Mouse (Mus musculus): ENCODE data around the gene Zfp84. TPM values are rescaled to one million over a fixed set of nuclear protein-coding genes. Genes with fewer than 3 reads are reported as not detected.

Gene Zfp84
- total and polyA plus RNA-seq, 3 experiments = 4.7 to 8.1 TPM; not detected in 1

DNA sequence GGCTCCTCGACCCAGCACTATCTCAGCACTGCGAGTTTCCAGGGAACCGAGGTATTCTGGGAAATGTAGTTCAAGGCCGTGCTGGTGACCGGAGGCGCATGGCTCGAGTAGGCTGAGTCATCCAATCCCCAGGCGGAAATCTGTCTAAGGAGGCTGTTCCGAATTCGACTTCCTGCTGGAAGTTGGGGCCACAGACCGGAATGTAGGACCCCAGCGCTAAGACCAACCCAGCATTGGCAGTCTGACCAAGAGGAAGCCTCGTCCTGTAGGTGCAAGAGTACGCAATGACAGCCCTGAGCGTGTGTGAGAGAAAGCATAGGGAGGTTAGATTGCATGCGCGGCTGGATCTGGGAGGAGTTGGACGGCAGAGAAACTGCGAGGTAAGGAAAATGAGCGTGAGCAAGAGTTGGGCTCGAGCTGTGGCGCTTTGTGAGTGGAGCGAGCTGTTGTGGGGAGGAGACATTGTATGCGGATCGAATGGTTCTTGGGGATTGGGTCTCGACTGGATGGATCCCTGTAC is 47.6 kb downstream of the Zfp84 start, which contains the start of gene Zfp790 (continued):
- no peak for TF ChIP-seq MAFK (IDR thresholded peaks at IDR 0.05; ENCODE audit: borderline replicate concordance, low read depth, low read length)
- peak; percentile 51; the same call in 1 of the 2 replicates for TF ChIP-seq NRF1 (IDR thresholded peaks at IDR 0.05; ENCODE audit: insufficient read depth, low read depth, low read length, poor library complexity, severe bottlenecking)

- Histone ChIP-seq H3K4me3 (ENCODE audit: control insufficient read depth in 1 of 2, insufficient read depth in 1 of 2, low read depth in 2 of 2, low read length in 2 of 2) (peak overlapping the region; percentile 62 to 75), H3K27me3 (ENCODE audit: control insufficient read depth in 1 of 2, insufficient read depth in 2 of 2, low read length in 2 of 2) (no peaks in the 10 kb centered on the region), H3K79me2 (ENCODE audit: control insufficient read depth, insufficient read depth, low read length, poor library complexity) (0 out of 2 replicates have a peak, but pooled peaks cover 2% of the 10 kb centered on the region), H3K9me3 (replicated peaks; ENCODE audit: insufficient read depth, low read length) (no peaks in the 10 kb centered on the region), H3K9ac (ENCODE audit: control insufficient read depth, low read depth, low read length, poor library complexity, severe bottlenecking) (peak overlapping the region; percentile 68), H3K4me1 (ENCODE audit: control insufficient read depth in 1 of 2, insufficient read depth in 2 of 2, low read length in 2 of 2) (peaks cover 6% of the 10 kb centered on the region in 2 experiments), H3K27ac (ENCODE audit: control insufficient read depth, low read depth, low read length) (peak overlapping the region; percentile 20), H3K36me3 (ENCODE audit: control insufficient read depth in 1 of 2, insufficient read depth in 2 of 2, low read length in 2 of 2) (peaks cover 0 to 8% of the 10 kb centered on the region in 2 experiments; a peak in 2 of 4 replicates)
- peak; percentile 90 for DNase-seq (ENCODE audit: low read depth, low spot score)
- TF ChIP-seq MAFK (IDR thresholded peaks at IDR 0.05; ENCODE audit: borderline replicate concordance, low read depth, low read length) (no peak), HCFC1 (IDR thresholded peaks at IDR 0.05; ENCODE audit: low read depth, low read length) (peak; percentile 95), BHLHE40 (IDR thresholded peaks at IDR 0.05; ENCODE audit: borderline replicate concordance, low read depth, low read length) (no peak), ZKSCAN1 (IDR thresholded peaks at IDR 0.05; ENCODE audit: low read depth, low read length) (no peak), MXI1 (IDR thresholded peaks at IDR 0.05; ENCODE audit: low read depth, low read length) (peak; percentile 45; the same call in 1 of the 2 replicates), UBTF (IDR thresholded peaks at IDR 0.05; ENCODE audit: borderline replicate concordance, insufficient read depth, low read depth, low read length) (no peak), USF2 (IDR thresholded peaks at IDR 0.05; ENCODE audit: borderline replicate concordance in 1 of 2, insufficient read depth in 1 of 2, low read depth in 1 of 2, low read length in 2 of 2) (no peak), TAL1 (IDR thresholded peaks at IDR 0.05; ENCODE audit: low read length) (no peak), SMC3 (IDR thresholded peaks at IDR 0.05; ENCODE audit: low read depth, low read length) (no peak), CHD1 (IDR thresholded peaks at IDR 0.05; ENCODE audit: low read depth, low read length) (no peak), TCF12 (IDR thresholded peaks at IDR 0.05; ENCODE audit: low read depth, low read length) (no peak), ZNF384 (IDR thresholded peaks at IDR 0.05; ENCODE audit: low read depth, low read length) (no peak), MAX (IDR thresholded peaks at IDR 0.05; ENCODE audit: low read length) (no peak), GATA1 (IDR thresholded peaks at IDR 0.05; ENCODE audit: low read depth, low read length) (no peak), POLR2AphosphoS5 (IDR thresholded peaks at IDR 0.05; ENCODE audit: borderline replicate concordance, low read depth, low read length) (no peak), POLR2AphosphoS2 (IDR thresholded peaks at IDR 0.05; ENCODE audit: low read length) (no peak), MEF2A (IDR thresholded peaks at IDR 0.05; ENCODE audit: extremely low read depth, insufficient replicate concordance, low read depth, low read length, poor library complexity, severe bottlenecking) (no peak), RAD21 (IDR thresholded peaks at IDR 0.05; ENCODE audit: low read depth, low read length) (no peak), MYB (IDR thresholded peaks at IDR 0.05; ENCODE audit: low read depth, low read length) (no peak), ETS1 (IDR thresholded peaks at IDR 0.05; ENCODE audit: low read depth, low read length) (0 out of 2 replicates have a peak, but pooled peaks have one; percentile 3), NRF1 (IDR thresholded peaks at IDR 0.05; ENCODE audit: insufficient read depth, low read depth, low read length, poor library complexity, severe bottlenecking) (no peak), MYC (IDR thresholded peaks at IDR 0.05; ENCODE audit: low read depth, low read length) (0 out of 2 replicates have a peak, but pooled peaks have one; percentile 35), GABPA (IDR thresholded peaks at IDR 0.05; ENCODE audit: low read depth, low read length) (no peak), KAT2A (conservative IDR thresholded peaks at IDR 0.05; ENCODE audit: low read depth, low read length) (peak; percentile 87), TBP (IDR thresholded peaks at IDR 0.05; ENCODE audit: low read depth, low read length) (no peak), SIN3A (IDR thresholded peaks at IDR 0.05; ENCODE audit: low read length) (peak; percentile 89), CHD2 (IDR thresholded peaks at IDR 0.05; ENCODE audit: low read length) (no peak), POLR2A (IDR thresholded peaks at IDR 0.05; ENCODE audit: control insufficient read depth in 1 of 2, insufficient read depth in 1 of 2, low read depth in 1 of 2, low read length in 2 of 2, poor library complexity in 1 of 2) (no peak), USF1 (IDR thresholded peaks at IDR 0.05; ENCODE audit: low read depth, low read length) (no peak), MAZ (IDR thresholded peaks at IDR 0.05; ENCODE audit: low read depth, low read length) (no peak), E2F4 (IDR thresholded peaks at IDR 0.05; ENCODE audit: borderline replicate concordance, low read depth, low read length) (no peak), NELFE (IDR thresholded peaks at IDR 0.05; ENCODE audit: low read depth, low read length) (no peak), ELF1 (IDR thresholded peaks at IDR 0.05; ENCODE audit: low read depth, low read length) (peak; percentile 90)
These were observed 50.4 kb downstream of the Zfp84 start for GRCm38 (mm10) chr7:29818619-29819254.

Measured in MEL (cell line).